Mouse (Mus musculus) liver, postnatal 0 days (tissue): ENCODE measurements at regions not wholly inside any gene's neighbourhood (a gene's known extent, or its start where the extent isn't known, plus 50 kb on each side); places are given as distances from the start of the nearest gene placed in this dataset.

Source experiments
- ATAC-seq: fragments of 200-750 bp; cut with Nextera tagmentation; 2 replicates; pipeline ENCODE4 v1.8.0; 2017; ENCODE audit warnings: mild to moderate bottlenecking, moderate library complexity
- DNase-seq: peaks from one replicate; pipeline ENCODE4 v3.0.0-alpha.2; 2016
- H3K27ac ChIP-seq: fragments of 300-500 bp; sonication (generic); 2 replicates; pipeline ENCODE4 v1.5.1; 2014; ENCODE audit warnings: antibody characterized with exemption, moderate library complexity, mild to moderate bottlenecking, low read depth
- H3K27me3 ChIP-seq: fragments of 300-500 bp; sonication (generic); 2 replicates; pipeline ENCODE4 v1.6.1; 2014; ENCODE audit warnings: low read length, control low read depth, mixed read lengths; ENCODE audit not compliant: insufficient read depth
- H3K36me3 ChIP-seq: fragments of 300-500 bp; sonication (generic); replicated peaks from 2 replicates; pipeline ENCODE4 v1.6.1; 2014; ENCODE audit warnings: mild to moderate bottlenecking, control low read depth, low read length, moderate library complexity, mixed read lengths; ENCODE audit not compliant: insufficient read depth
- H3K4me1 ChIP-seq: fragments of 300-500 bp; sonication (generic); 2 replicates; pipeline ENCODE4 v1.6.1; 2014; ENCODE audit warnings: antibody characterized with exemption, mild to moderate bottlenecking, control low read depth; ENCODE audit not compliant: insufficient read depth
- H3K4me2 ChIP-seq: fragments of 300-500 bp; sonication (generic); 2 replicates; pipeline ENCODE4 v1.6.1; 2014; ENCODE audit warnings: low read depth, mild to moderate bottlenecking, low read length, moderate library complexity, mixed read lengths
- H3K4me3 ChIP-seq: fragments of 300-500 bp; sonication (generic); 2 replicates; pipeline ENCODE4 v1.5.1; 2014; ENCODE audit warnings: low read depth, low read length
- H3K9ac ChIP-seq: fragments of 300-500 bp; sonication (generic); replicated peaks from 2 replicates; pipeline ENCODE4 v1.6.1; 2014; ENCODE audit warnings: mild to moderate bottlenecking, moderate library complexity
- H3K9me3 ChIP-seq: fragments of 300-500 bp; sonication (generic); 2 replicates; pipeline ENCODE4 v1.6.1; 2016; ENCODE audit warnings: mild to moderate bottlenecking, control low read depth, low read length, mixed read lengths
- CTCF ChIP-seq: sonication (generic); IDR thresholded peaks from 2 replicates; pipeline ENCODE4 v1.5.1; 2016; ENCODE audit warnings: antibody characterized with exemption, low read depth
- EP300 ChIP-seq: IDR thresholded peaks from 2 replicates; pipeline ENCODE4 v1.6.1; 2016; ENCODE audit warnings: antibody characterized with exemption, low read depth, mild to moderate bottlenecking
- WGBS: fragments of 180-500 bp; shearing (Covaris S2); extraction: QIAGEN DNeasy Blood & Tissue Kit; methylation state at CpG from one replicate; pipeline ENCODE4 v1.1.7; 2014; ENCODE audit not compliant: insufficient replicate concordance; 5-methylcytosine and 5-hydroxymethylcytosine counted together

GRCm38 (mm10) chr17:64934411-64934810 is 98.5 kb upstream of the 4930583I09Rik start:
- Histone ChIP-seq H3K4me2 (no peak overlapping the region), H3K9ac (no peak overlapping the region), H3K4me1 (no peaks in the 10 kb centered on the region), H3K27ac (no peak overlapping the region), H3K36me3 (no peaks in the 10 kb centered on the region), H3K27me3 (no peaks in the 10 kb centered on the region), H3K9me3 (no peaks in the 10 kb centered on the region), H3K4me3 (no peak overlapping the region)
- DNase-seq: no peak
- no peak for ATAC-seq
- 80% methylated on average over 1 of the region's 1 CpGs for WGBS
- TF ChIP-seq CTCF (no peak), EP300 (no peak)

- TF ChIP-seq CTCF (0 out of 2 replicates have a peak, but pooled peaks have one; percentile 10), EP300 (no peak)
- WGBS: 48% methylated on average over 7 of the region's 7 CpGs
- no peak overlapping the region for H3K27ac ChIP-seq
- no peaks in the 10 kb centered on the region for H3K9me3 ChIP-seq
- no peaks in the 10 kb centered on the region for H3K4me1 ChIP-seq
- H3K9ac ChIP-seq: no peak overlapping the region
- H3K36me3 ChIP-seq: no peaks in the 10 kb centered on the region
- H3K27me3 ChIP-seq: no peaks in the 10 kb centered on the region
- no peak overlapping the region for H3K4me3 ChIP-seq
- H3K4me2 ChIP-seq: no peak overlapping the region
- no peak for ATAC-seq
- no peak for DNase-seq
Measured at GRCm38 (mm10) chr17:64930816-64931428, 95.1 kb upstream of the 4930583I09Rik start.

- Histone ChIP-seq H3K27me3 (no peaks in the 10 kb centered on the region), H3K4me2 (no peak overlapping the region), H3K9me3 (no peaks in the 10 kb centered on the region), H3K36me3 (no peaks in the 10 kb centered on the region), H3K4me1 (no peaks in the 10 kb centered on the region), H3K9ac (no peak overlapping the region), H3K4me3 (no peak overlapping the region), H3K27ac (no peak overlapping the region)
- TF ChIP-seq CTCF (no peak), EP300 (no peak)
- 87% methylated on average over 5 of the region's 5 CpGs for WGBS
- ATAC-seq: no peak
- no peak for DNase-seq
Measured at GRCm38 (mm10) chr17:64923762-64924161, 87.9 kb upstream of the 4930583I09Rik start.

GRCm38 (mm10) chr17:64922235-64922634 is 86.4 kb upstream of the 4930583I09Rik start:
- WGBS: 82% methylated on average over 4 of the region's 4 CpGs
- Histone ChIP-seq H3K9ac (no peak overlapping the region), H3K9me3 (no peaks in the 10 kb centered on the region), H3K27ac (no peak overlapping the region), H3K36me3 (no peaks in the 10 kb centered on the region), H3K4me3 (no peak overlapping the region), H3K4me2 (no peak overlapping the region), H3K4me1 (no peaks in the 10 kb centered on the region), H3K27me3 (no peaks in the 10 kb centered on the region)
- TF ChIP-seq CTCF: no peak
- TF ChIP-seq EP300: no peak
- no peak for DNase-seq
- ATAC-seq: no peak

- Histone ChIP-seq H3K4me2 (no peak overlapping the region), H3K27ac (no peak overlapping the region), H3K4me1 (no peaks in the 10 kb centered on the region), H3K4me3 (no peak overlapping the region), H3K36me3 (no peaks in the 10 kb centered on the region), H3K9me3 (no peaks in the 10 kb centered on the region), H3K9ac (no peak overlapping the region), H3K27me3 (no peaks in the 10 kb centered on the region)
- TF ChIP-seq CTCF (no peak), EP300 (no peak)
- DNase-seq (no peak), ATAC-seq (0 out of 2 replicates have a peak, but pooled peaks have one; percentile 17)
- 72% methylated on average over 2 of the region's 2 CpGs for WGBS
Measured at GRCm38 (mm10) chr17:64920236-64920635, 84.4 kb upstream of the 4930583I09Rik start.

GRCm38 (mm10) chr17:64917830-64918229 is 82.0 kb upstream of the 4930583I09Rik start:
- H3K4me2 ChIP-seq: no peak overlapping the region
- no peaks in the 10 kb centered on the region for H3K36me3 ChIP-seq
- H3K4me3 ChIP-seq: no peak overlapping the region
- no peak overlapping the region for H3K9ac ChIP-seq
- no peak for TF ChIP-seq CTCF
- TF ChIP-seq EP300: no peak
- no peak for DNase-seq
- H3K27me3 ChIP-seq: no peaks in the 10 kb centered on the region
- ATAC-seq: no peak
- no peaks in the 10 kb centered on the region for H3K4me1 ChIP-seq
- no peaks in the 10 kb centered on the region for H3K9me3 ChIP-seq
- WGBS: 80% methylated on average over 4 of the region's 4 CpGs
- no peak overlapping the region for H3K27ac ChIP-seq
